Mouse (Mus musculus) liver, embryonic 14.5 days (tissue): ENCODE data around the gene Cd86. TPM values are rescaled to one million over a fixed set of nuclear protein-coding genes. Genes with fewer than 3 reads are reported as not detected.

Source experiments
- ATAC-seq: fragments of 200-750 bp; cut with Nextera tagmentation; 2 replicates; pipeline ENCODE4 v1.8.0; 2017; ENCODE audit warnings: moderate number of reproducible peaks, mild to moderate bottlenecking, moderate library complexity; ENCODE audit not compliant: insufficient read depth
- DNase-seq, 3 experiments: peaks; one replicate each; pipeline ENCODE4 v3.0.0-alpha.2; 2012 to 2013; ENCODE audit warnings: low read depth in 3 of 3, low spot score in 3 of 3
- H3K27ac ChIP-seq: fragments of 300-500 bp; sonication (generic); 2 replicates; pipeline ENCODE4 v1.5.1; 2014; ENCODE audit warnings: moderate library complexity, mild to moderate bottlenecking, control low read depth, inconsistent platforms
- H3K27me3 ChIP-seq: fragments of 300-500 bp; sonication (generic); 2 replicates; pipeline ENCODE4 v1.6.1; 2014; ENCODE audit warnings: mild to moderate bottlenecking, low read length, moderate library complexity; ENCODE audit not compliant: control insufficient read depth, insufficient read depth
- H3K36me3 ChIP-seq: fragments of 300-500 bp; sonication (generic); replicated peaks from 2 replicates; pipeline ENCODE4 v1.6.1; 2014; ENCODE audit warnings: low read depth; ENCODE audit not compliant: control insufficient read depth, insufficient read depth
- H3K4me1 ChIP-seq, 2 experiments: fragments of 200-500 bp in 1 of 2; fragments of 300-500 bp in 1 of 2; sonication (generic) in 1 of 2; replicated peaks; 2 replicates each; pipeline ENCODE4 v1.6.1; 2012 to 2014; ENCODE audit warnings: antibody characterized with exemption in 1 of 2, inconsistent platforms in 1 of 2, low read length in 1 of 2; ENCODE audit not compliant: control insufficient read depth in 2 of 2, insufficient read depth in 2 of 2
- H3K4me2 ChIP-seq: fragments of 300-500 bp; sonication (generic); 2 replicates; pipeline ENCODE4 v1.6.1; 2014; ENCODE audit warnings: low read depth, mild to moderate bottlenecking, control low read depth, moderate library complexity
- H3K4me3 ChIP-seq, 2 experiments: fragments of 200-500 bp in 1 of 2; fragments of 300-500 bp in 1 of 2; sonication (generic) in 1 of 2; 2 replicates each; pipeline ENCODE4 v1.5.1; 2012 to 2014; ENCODE audit warnings: low read depth in 2 of 2, low read length in 2 of 2, mild to moderate bottlenecking in 2 of 2, control low read depth in 1 of 2, inconsistent platforms in 1 of 2, moderate library complexity in 1 of 2; ENCODE audit not compliant: insufficient read depth in 1 of 2
- H3K9ac ChIP-seq: fragments of 300-500 bp; sonication (generic); replicated peaks from 2 replicates; pipeline ENCODE4 v1.6.1; 2014; ENCODE audit warnings: mild to moderate bottlenecking, control low read depth, moderate library complexity
- H3K9me3 ChIP-seq: fragments of 300-500 bp; sonication (generic); 2 replicates; pipeline ENCODE4 v1.6.1; 2016; ENCODE audit warnings: low read length, mixed read lengths; ENCODE audit not compliant: control insufficient read depth
- CTCF ChIP-seq: IDR thresholded peaks from 2 replicates; pipeline ENCODE4 v1.5.1; 2016; ENCODE audit warnings: antibody characterized with exemption, low read depth, control low read depth
- EP300 ChIP-seq: IDR thresholded peaks from 2 replicates; pipeline ENCODE4 v1.6.1; 2016; ENCODE audit warnings: antibody characterized with exemption, low read depth
- WGBS: fragments of 180-500 bp; shearing (Covaris S2); extraction: QIAGEN DNeasy Blood & Tissue Kit; methylation state at CpG from one replicate; pipeline ENCODE4 v1.1.7; 2014; ENCODE audit not compliant: insufficient replicate concordance; 5-methylcytosine and 5-hydroxymethylcytosine counted together
- polyA plus RNA-seq, 2 experiments: library from polyadenylated mRNA; depleted of rRNA in 1 of 2; stranded (reverse) in 1 of 2; unstranded in 1 of 2; fragments of >200 nt; fragmentation: Nextera tagmentation in 1 of 2; extraction: Ambion mirVana in 1 of 2; gene quantifications; 2 replicates each; pipeline versions ENCODE4 v1.2.1 to v1.2.3; 2012 to 2014

Cd86 gene
- polyA plus RNA-seq, 2 experiments, result 4.8 to 7.7 TPM

GRCm38 (mm10) chr16:36639812-36640504 lies 25.9 kb downstream of the Cd86 start:
- H3K9me3 ChIP-seq, result no peaks in the 10 kb centered on the region
- ATAC-seq, result no peak
- DNase-seq, result no peak
- no peak for TF ChIP-seq CTCF
- TF ChIP-seq EP300, result no peak
- no peaks in the 10 kb centered on the region for H3K27me3 ChIP-seq
- H3K4me2 ChIP-seq, result no peak overlapping the region
- no peak overlapping the region for H3K4me3 ChIP-seq
- H3K36me3 ChIP-seq, result no peaks in the 10 kb centered on the region
- 54% methylated on average over 16 of the region's 16 CpGs for WGBS
- H3K9ac ChIP-seq, result no peak overlapping the region
- H3K27ac ChIP-seq, result no peak overlapping the region
- no peaks in the 10 kb centered on the region for H3K4me1 ChIP-seq

GRCm38 (mm10) chr16:36636800-36637199 lies 29.1 kb downstream of the Cd86 start:
- no peaks in the 10 kb centered on the region for H3K9me3 ChIP-seq
- H3K27ac ChIP-seq, result no peak overlapping the region
- no peak overlapping the region for H3K4me3 ChIP-seq
- WGBS, result 25% methylated on average over 4 of the region's 4 CpGs
- ATAC-seq, result no peak
- TF ChIP-seq CTCF, result no peak
- no peak for TF ChIP-seq EP300
- no peak overlapping the region for H3K4me2 ChIP-seq
- DNase-seq, result no peak
- H3K4me1 ChIP-seq, result no peaks in the 10 kb centered on the region
- no peaks in the 10 kb centered on the region for H3K36me3 ChIP-seq
- no peak overlapping the region for H3K9ac ChIP-seq
- no peaks in the 10 kb centered on the region for H3K27me3 ChIP-seq

GRCm38 (mm10) chr16:36634971-36635710 lies 30.7 kb downstream of the Cd86 start:
- Histone ChIP-seq H3K4me1 (no peaks in the 10 kb centered on the region), H3K4me3 (no peak overlapping the region), H3K9ac (no peak overlapping the region), H3K4me2 (no peak overlapping the region), H3K27ac (no peak overlapping the region), H3K9me3 (no peaks in the 10 kb centered on the region), H3K36me3 (no peaks in the 10 kb centered on the region), H3K27me3 (no peaks in the 10 kb centered on the region)
- DNase-seq (no peak), ATAC-seq (no peak)
- no peak for TF ChIP-seq CTCF
- no peak for TF ChIP-seq EP300
- WGBS, result 72% methylated on average over 23 of the region's 23 CpGs

- ATAC-seq (no peak), DNase-seq (no peak)
- Histone ChIP-seq H3K4me3 (no peak overlapping the region), H3K27ac (no peak overlapping the region), H3K4me1 (no peaks in the 10 kb centered on the region), H3K36me3 (no peaks in the 10 kb centered on the region), H3K4me2 (no peak overlapping the region), H3K27me3 (no peaks in the 10 kb centered on the region), H3K9me3 (no peaks in the 10 kb centered on the region), H3K9ac (no peak overlapping the region)
- TF ChIP-seq EP300 (no peak), CTCF (no peak)
- 63% methylated on average over 2 of the region's 2 CpGs for WGBS
Measured at GRCm38 (mm10) chr16:36634421-36634820, 31.5 kb downstream of the Cd86 start.

GRCm38 (mm10) chr16:36632229-36632628 lies 33.7 kb downstream of the Cd86 start:
- no peak overlapping the region for H3K9ac ChIP-seq
- H3K4me3 ChIP-seq, result no peak overlapping the region
- DNase-seq (no peak), ATAC-seq (no peak)
- H3K36me3 ChIP-seq, result no peaks in the 10 kb centered on the region
- no peak overlapping the region for H3K27ac ChIP-seq
- H3K27me3 ChIP-seq, result no peaks in the 10 kb centered on the region
- TF ChIP-seq EP300 (no peak), CTCF (no peak)
- 74% methylated on average over 8 of the region's 8 CpGs for WGBS
- H3K4me2 ChIP-seq, result no peak overlapping the region
- H3K9me3 ChIP-seq, result no peaks in the 10 kb centered on the region
- H3K4me1 ChIP-seq, result peaks cover 0 to 1% of the 10 kb centered on the region in 2 experiments; a peak in 1 of 4 replicates
